ENCODE assay signal across 8 mouse cellular contexts in the genomic region with DNA sequence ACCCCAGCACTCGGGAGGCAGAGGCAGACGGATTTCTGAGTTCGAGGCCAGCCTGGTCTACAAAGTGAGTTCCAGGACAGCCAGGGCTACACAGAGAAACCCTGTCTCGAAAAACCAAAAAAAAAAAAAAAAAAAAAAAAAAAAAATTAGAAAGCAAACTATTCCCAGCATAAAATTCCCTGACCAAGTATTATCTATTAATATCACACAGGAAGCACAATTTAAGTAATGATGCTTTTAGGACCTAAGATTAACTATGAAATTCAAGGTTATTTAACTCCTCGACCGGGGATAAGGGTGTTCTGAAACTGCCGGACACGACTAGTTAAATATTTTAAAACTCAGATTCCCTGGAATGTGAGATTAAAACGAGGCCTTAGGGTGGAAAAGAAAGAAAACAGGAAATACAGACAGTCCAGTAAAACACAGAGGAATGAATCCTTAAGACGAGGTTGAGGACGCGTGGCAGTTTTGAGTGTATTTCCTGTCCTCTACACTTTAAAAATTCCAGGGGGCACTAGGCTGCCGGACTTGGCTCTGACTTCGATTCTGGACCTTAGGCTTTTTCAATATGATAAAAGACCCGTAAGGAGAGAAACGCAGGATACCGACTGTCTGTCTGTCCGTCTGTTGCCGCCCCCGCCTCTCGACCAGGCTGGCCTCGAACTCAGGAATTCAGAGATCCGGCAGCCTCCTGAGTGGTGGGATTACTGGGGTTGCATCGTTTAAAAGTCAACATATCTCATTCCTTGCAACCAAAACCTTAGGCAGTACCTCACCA. TPM values are rescaled to one million over a fixed set of nuclear protein-coding genes. Genes with fewer than 3 reads are reported as not detected.
A peak's percentile ranks its signal among the peaks of the same experiment; 100 is the strongest.
DNase-seq lines count a peak whose midpoint lies in the region; ATAC-seq and TF ChIP-seq lines count a peak whose summit lies in the region.

No protein-coding gene starts in this region.

- TF ChIP-seq POLR2A in thymus, adult 2 months (IDR thresholded peaks at IDR 0.05; ENCODE audit: control insufficient read depth, extremely low read depth, insufficient read depth, low read length, poor library complexity) = no peak

- peaks cover 30% of the 10 kb centered on the region for H3K4me1 ChIP-seq in forebrain, embryonic 13.5 days
- H3K4me1 ChIP-seq in hindbrain, embryonic 14.5 days (replicated peaks; ENCODE audit: control insufficient read depth, insufficient read depth, low read length) = peaks cover 29% of the 10 kb centered on the region
- peaks cover 24% of the 10 kb centered on the region for H3K4me1 ChIP-seq in midbrain, embryonic 16.5 days (ENCODE audit: control insufficient read depth, insufficient read depth, low read length)
- H3K4me1 ChIP-seq in thymus, adult 2 months (replicated peaks; ENCODE audit: control insufficient read depth, insufficient read depth, low read length) = peaks cover 12% of the 10 kb centered on the region

- no peaks in the 10 kb centered on the region for H3K36me3 ChIP-seq in forebrain, embryonic 13.5 days (ENCODE audit: poor library complexity, severe bottlenecking)
- no peaks in the 10 kb centered on the region for H3K36me3 ChIP-seq in hindbrain, embryonic 14.5 days (replicated peaks; ENCODE audit: control insufficient read depth, insufficient read depth)
- H3K36me3 ChIP-seq in midbrain, embryonic 16.5 days (ENCODE audit: control insufficient read depth, insufficient read depth, low read length) = no peaks in the 10 kb centered on the region
- H3K36me3 ChIP-seq in thymus, adult 2 months (ENCODE audit: control insufficient read depth, insufficient read depth, low read length) = no peaks in the 10 kb centered on the region

- no peak for TF ChIP-seq CTCF in thymus, adult 2 months (IDR thresholded peaks at IDR 0.05; ENCODE audit: borderline replicate concordance, control insufficient read depth, extremely low read depth, insufficient read depth, low read length, poor library complexity)

- no peaks in the 10 kb centered on the region for H3K27me3 ChIP-seq in forebrain, embryonic 13.5 days
- no peaks in the 10 kb centered on the region for H3K27me3 ChIP-seq in hindbrain, embryonic 14.5 days (ENCODE audit: control insufficient read depth, insufficient read depth, low read length)
- no peaks in the 10 kb centered on the region for H3K27me3 ChIP-seq in midbrain, embryonic 16.5 days (ENCODE audit: control insufficient read depth, insufficient read depth, low read depth, low read length)
- H3K27me3 ChIP-seq in thymus, adult 2 months (ENCODE audit: control insufficient read depth, insufficient read depth, low read length) = no peaks in the 10 kb centered on the region

- no peaks in the 10 kb centered on the region for H3K9me3 ChIP-seq in forebrain, embryonic 13.5 days (replicated peaks)
- H3K9me3 ChIP-seq in hindbrain, embryonic 14.5 days (ENCODE audit: control insufficient read depth, low read length) = no peaks in the 10 kb centered on the region
- no peaks in the 10 kb centered on the region for H3K9me3 ChIP-seq in midbrain, embryonic 16.5 days (replicated peaks; ENCODE audit: control insufficient read depth, low read length, poor library complexity, severe bottlenecking)

- H3K4me2 ChIP-seq in forebrain, embryonic 13.5 days = peak overlapping the region; percentile 70
- peak overlapping the region; percentile 56 for H3K4me2 ChIP-seq in hindbrain, embryonic 14.5 days (replicated peaks)
- peak overlapping the region; percentile 65 for H3K4me2 ChIP-seq in midbrain, embryonic 16.5 days (ENCODE audit: low read length)

- H3K27ac ChIP-seq in forebrain, embryonic 13.5 days = peak overlapping the region; percentile 70
- peak overlapping the region; percentile 96 for H3K27ac ChIP-seq in hindbrain, embryonic 14.5 days
- peak overlapping the region; percentile 92 for H3K27ac ChIP-seq in midbrain, embryonic 16.5 days (ENCODE audit: low read length)
- peak overlapping the region; percentile 81 for H3K27ac ChIP-seq in thymus, adult 2 months (ENCODE audit: control insufficient read depth, insufficient read depth, low read length)

- WGBS in forebrain, embryonic 13.5 days = 32% methylated on average over 24 of the region's 24 CpGs
- 28% methylated on average over 23 of the region's 24 CpGs for WGBS in hindbrain, embryonic 14.5 days
- WGBS in midbrain, embryonic 16.5 days = 27% methylated on average over 23 of the region's 24 CpGs
- WGBS in thymus, adult 2 months = 21% methylated on average over 24 of the region's 24 CpGs

- peak; percentile 1; the same call in 1 of the 2 replicates for ATAC-seq in forebrain, embryonic 13.5 days
- ATAC-seq in hindbrain, embryonic 14.5 days (ENCODE audit: low FRiP score) = no peak
- ATAC-seq in midbrain, embryonic 16.5 days = no peak

- H3K9ac ChIP-seq in forebrain, embryonic 13.5 days = peak overlapping the region; percentile 65
- peak overlapping the region; percentile 95 for H3K9ac ChIP-seq in hindbrain, embryonic 14.5 days
- peak overlapping the region; percentile 67 for H3K9ac ChIP-seq in midbrain, embryonic 16.5 days (ENCODE audit: low read depth, low read length)

- H3K4me3 ChIP-seq in forebrain, embryonic 13.5 days = peak overlapping the region; percentile 92
- peak overlapping the region; percentile 92 for H3K4me3 ChIP-seq in hindbrain, embryonic 14.5 days (replicated peaks; ENCODE audit: low read length)
- peak overlapping the region; percentile 80 for H3K4me3 ChIP-seq in midbrain, embryonic 16.5 days (ENCODE audit: low read depth, low read length)
- peak overlapping the region; percentile 33; the same call in 1 of the 2 replicates for H3K4me3 ChIP-seq in thymus, adult 2 months (ENCODE audit: control insufficient read depth, insufficient read depth, low read length)

- peak; percentile 39 for DNase-seq in retina, embryonic 14.5 days (ENCODE audit: low spot score)
- no peak for DNase-seq in retina, postnatal 1 day
- peak; percentile 64 for DNase-seq in cerebellum, adult 11-12 months
- peak; percentile 26 for DNase-seq in hindbrain, embryonic 14.5 days (ENCODE audit: low spot score)
- peak; percentile 38 for DNase-seq in liver
- DNase-seq in thymus, adult 2 months = peak; percentile 49

RNA-seq across cellular contexts. Expression of a gene that starts 1.5 kb away (rescaled TPM):
- polyA plus RNA-seq in forebrain, embryonic 13.5 days (2015; fragmentation: Nextera tagmentation; extraction: Ambion mirVana) = 16.2 and 17.1 TPM in 2 replicates
- 18.8 and 19.3 TPM in 2 replicates for polyA plus RNA-seq in hindbrain, embryonic 14.5 days (2014; fragmentation: Nextera tagmentation; extraction: Ambion mirVana)
- 12.8 and 16.5 TPM in 2 replicates for polyA plus RNA-seq in midbrain, embryonic 16.5 days (2015; fragmentation: Nextera tagmentation; extraction: Ambion mirVana)
- polyA plus RNA-seq in thymus, adult 2 months (2012; rRNA removed) = 9.4 and 10.2 TPM in 2 replicates

RNA-seq across cellular contexts. Expression of a gene that starts 30.1 kb away (rescaled TPM):
- polyA plus RNA-seq in forebrain, embryonic 13.5 days (2015; fragmentation: Nextera tagmentation; extraction: Ambion mirVana) = 7.6 and 8.5 TPM in 2 replicates
- polyA plus RNA-seq in hindbrain, embryonic 14.5 days (2014; fragmentation: Nextera tagmentation; extraction: Ambion mirVana) = 9.1 and 10.3 TPM in 2 replicates
- polyA plus RNA-seq in midbrain, embryonic 16.5 days (2015; fragmentation: Nextera tagmentation; extraction: Ambion mirVana) = 6.3 and 6.5 TPM in 2 replicates
- 9.0 and 10.1 TPM in 2 replicates for polyA plus RNA-seq in thymus, adult 2 months (2012; rRNA removed)

Comparison
In these comparisons a context has a peak if more than half of its experiments do, and no peak if none do; other contexts are left out.
1. H3K4me3 ChIP-seq: peak in every context shown above with its lines; median percentile 92 in forebrain, embryonic 13.5 days; 92 in hindbrain, embryonic 14.5 days; 80 in midbrain, embryonic 16.5 days; 33 in thymus, adult 2 months.